Mouse (Mus musculus) brain, embryonic 18.5 days (tissue): Measurements from ENCODE around the gene Hoxc11.

Source experiments
- DNase-seq: peaks from one replicate; pipeline ENCODE4 v3.0.0-alpha.2; 2012; ENCODE audit warnings: low read depth, low spot score

Hoxc11 gene

DNA sequence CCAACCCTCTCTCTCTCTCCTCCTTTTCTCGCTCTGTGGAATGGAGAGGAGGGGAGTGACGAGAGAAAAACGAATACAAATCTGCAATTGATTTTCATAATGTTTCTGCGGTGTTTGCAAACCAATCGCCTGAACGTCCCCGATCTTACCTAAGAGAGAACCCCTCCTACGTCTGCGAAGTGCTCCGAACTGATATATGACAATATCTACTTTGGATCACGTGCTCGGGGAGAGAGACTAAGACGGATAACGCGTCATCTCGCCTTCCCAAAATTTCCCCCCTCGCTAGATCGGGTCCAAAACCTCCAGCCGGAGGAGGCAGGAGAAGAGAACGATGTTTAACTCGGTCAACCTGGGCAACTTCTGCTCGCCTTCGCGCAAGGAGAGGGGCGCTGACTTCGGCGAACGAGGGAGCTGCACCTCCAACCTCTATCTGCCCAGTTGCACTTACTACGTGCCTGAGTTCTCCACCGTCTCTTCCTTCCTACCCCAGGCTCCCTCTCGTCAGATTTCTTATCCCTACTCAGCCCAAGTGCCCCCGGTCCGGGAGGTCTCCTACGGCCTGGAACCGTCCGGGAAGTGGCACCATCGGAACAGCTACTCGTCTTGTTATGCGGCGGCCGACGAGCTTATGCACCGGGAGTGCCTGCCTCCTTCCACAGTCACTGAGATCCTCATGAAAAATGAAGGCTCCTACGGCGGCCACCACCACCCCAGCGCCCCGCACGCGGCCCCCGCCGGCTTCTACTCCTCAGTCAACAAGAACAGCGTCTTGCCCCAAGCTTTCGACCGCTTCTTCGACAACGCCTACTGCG is at the start of gene Hoxc11:
Gene Hoxc11, plus strand, starts transcription at position 236 of the 815 bp plus-strand sequence.
- no peak for DNase-seq

DNA sequence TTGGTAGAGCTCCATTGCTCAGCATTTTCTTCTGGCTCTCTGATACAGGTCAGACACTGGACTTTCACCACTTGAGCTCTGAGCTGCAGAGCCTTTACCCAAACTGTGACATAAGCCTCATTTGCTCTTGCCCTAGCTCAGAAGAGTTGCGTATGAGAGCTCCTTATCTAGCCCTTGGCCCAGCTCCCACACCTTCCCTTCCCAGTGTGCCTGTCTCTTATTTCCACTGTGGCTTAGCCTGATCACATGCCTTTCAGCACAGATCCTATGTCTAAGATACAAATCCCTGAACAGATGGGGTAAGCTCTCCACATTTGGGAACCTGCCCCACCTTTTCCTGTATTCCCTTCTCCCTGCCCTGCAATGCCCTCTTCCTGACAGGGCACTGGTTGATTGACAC is 49.3 kb upstream of the Hoxc11 start:
- DNase-seq = no peak

DNA sequence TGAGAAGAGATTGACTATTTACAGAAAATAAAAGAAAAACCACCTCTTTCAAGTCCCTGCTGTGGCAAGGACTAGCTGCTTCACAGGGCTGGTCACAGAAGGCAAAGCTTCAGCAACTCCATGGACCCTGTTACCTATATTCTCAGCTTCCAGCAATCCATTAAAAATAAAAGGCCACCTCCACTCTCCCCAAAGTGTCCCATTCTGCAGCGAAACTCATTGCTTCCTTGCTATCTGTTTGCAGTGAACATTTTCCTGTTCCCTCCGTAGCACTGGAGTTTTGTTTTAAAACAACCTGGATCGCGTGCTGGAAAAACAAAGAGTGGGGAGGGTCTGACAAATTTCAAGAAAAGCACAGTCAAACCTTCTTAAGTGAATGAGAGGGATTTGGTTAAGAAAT is 44.7 kb upstream of the Hoxc11 start:
- no peak for DNase-seq

DNA sequence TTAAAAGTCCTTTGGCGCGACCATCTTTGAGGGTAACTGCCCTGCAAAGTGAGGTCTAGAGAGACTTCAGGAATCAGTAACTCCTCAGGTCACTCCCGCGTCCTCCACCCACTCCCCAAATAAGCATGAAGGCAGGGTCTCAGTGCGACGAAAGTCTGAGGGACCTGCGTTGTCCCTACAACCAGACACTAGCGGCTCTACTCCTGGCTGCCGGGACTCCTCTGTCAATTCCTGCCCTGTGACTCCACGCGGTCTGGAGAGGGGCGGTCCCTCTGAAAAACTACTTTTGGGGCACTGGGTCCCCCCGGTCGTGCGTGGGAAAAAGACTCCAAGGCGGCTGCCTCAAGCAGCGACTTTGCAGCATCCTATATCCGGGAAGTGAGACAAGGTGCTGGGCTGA is 44.2 kb upstream of the Hoxc11 start:
- DNase-seq = no peak

DNA sequence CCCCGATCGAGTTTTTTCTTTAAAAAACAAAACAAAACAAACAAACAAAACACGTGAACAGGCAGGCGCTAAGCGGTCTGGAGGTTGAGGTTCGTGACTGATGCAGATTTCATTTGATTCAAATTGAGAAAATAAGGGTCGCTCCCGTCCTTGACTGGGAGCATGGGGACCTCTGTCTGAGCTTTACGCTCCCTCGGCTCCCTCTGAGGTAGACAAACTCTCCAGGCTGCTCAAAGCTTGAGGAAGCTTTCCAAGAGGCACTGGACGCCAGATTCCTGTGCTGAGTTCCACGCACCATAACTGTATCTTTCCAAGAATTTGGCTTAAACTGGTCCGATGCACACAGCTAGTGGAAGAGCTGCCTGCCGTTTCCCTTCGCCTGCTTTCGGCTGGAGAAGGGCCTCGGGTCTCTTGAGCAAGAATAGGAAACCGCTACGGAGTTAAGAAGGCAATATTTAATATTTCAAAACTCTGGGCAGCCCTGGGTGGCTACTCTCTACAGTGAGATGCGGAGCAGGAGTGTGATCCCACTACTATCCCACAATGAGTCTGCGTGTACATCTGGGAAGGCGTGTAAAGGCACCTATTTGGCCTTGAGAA is 43.6 kb upstream of the Hoxc11 start:
- no peak for DNase-seq

DNA sequence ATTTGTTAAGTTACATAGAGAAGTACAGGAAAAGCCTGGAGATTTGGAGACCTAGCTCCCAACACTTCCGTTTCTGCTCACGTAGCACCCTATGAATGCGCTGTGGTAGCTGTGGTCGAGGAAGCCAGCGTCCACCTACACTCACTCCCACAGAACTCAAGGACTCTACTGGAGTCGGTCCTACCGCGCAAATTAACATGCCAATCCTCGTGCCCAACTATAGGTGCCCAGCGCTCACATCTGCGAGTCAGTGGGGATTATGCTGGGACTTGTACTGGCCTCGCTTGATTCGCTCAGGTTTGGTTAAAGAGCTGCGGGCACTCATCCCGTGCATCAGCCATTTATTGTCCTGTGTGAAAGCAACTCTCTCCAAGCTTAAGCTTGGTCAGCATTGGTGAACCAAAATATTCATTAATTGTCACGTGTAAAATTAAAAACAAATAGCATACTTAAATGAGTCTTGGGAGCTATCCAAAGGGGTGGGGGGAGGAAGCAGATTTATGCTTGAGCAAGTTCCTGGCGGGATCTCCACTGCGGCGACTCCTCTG is 41.1 kb upstream of the Hoxc11 start:
- no peak for DNase-seq

DNA sequence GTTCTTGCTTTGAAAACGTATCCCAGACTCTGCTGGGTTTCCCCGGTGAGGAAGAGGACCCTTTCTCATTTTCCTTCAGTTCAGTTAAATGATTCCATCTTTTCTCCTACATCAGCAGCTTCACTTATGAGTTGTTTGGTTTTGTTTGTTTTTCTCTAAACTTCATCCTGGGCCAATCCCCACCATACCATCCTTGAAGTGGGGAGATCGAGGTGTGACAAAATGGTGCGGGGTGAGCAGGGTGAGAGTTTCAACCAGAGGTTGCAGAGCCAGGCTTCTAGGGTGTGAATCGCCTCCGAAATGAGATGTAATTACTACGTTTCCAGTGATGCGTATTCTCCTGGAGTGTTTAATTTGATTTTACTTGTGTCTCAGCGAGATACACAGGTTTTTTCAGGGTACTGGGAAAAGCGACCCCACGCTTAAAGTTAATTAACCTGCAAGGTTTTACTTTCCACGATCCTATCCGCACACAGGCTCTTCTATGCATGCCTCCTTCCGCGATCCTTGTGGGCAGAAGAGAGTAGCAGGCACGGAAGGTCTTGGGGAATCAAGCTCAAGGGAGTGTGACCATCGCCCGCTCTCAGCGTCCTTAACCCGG is 36.2 kb upstream of the Hoxc11 start:
- no peak for DNase-seq

DNA sequence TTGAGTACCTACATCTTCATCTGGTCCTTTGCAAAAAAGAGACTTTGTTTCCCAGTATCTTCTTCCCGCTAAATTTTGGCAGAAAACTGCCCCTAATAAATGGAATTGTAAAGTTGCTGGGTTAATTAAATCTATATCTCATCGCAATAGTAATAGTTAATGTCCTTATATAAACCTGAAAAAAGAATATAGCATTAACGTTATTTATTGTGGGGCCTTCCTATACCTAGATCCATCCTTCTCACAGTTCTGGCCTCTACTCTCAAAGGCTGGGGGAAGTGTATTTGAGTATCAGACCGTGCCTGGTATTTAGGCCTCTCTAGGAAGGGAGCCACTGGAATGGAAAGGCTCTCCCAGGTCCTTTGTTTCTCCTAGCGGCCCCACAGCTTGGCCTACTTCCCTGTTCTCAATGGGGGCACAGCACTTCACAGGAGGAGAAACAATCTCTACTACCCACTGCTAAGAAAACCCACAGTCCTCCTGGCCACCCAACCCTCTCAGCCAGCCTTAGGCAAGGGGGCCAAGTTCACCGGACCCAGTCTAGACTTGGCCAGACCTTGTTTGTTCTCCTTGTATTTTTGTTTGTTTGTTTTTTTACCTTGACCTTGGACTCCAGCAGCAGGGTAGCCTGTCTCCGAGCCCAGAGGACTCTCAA is 35.5 kb upstream of the Hoxc11 start:
- DNase-seq = no peak

DNA sequence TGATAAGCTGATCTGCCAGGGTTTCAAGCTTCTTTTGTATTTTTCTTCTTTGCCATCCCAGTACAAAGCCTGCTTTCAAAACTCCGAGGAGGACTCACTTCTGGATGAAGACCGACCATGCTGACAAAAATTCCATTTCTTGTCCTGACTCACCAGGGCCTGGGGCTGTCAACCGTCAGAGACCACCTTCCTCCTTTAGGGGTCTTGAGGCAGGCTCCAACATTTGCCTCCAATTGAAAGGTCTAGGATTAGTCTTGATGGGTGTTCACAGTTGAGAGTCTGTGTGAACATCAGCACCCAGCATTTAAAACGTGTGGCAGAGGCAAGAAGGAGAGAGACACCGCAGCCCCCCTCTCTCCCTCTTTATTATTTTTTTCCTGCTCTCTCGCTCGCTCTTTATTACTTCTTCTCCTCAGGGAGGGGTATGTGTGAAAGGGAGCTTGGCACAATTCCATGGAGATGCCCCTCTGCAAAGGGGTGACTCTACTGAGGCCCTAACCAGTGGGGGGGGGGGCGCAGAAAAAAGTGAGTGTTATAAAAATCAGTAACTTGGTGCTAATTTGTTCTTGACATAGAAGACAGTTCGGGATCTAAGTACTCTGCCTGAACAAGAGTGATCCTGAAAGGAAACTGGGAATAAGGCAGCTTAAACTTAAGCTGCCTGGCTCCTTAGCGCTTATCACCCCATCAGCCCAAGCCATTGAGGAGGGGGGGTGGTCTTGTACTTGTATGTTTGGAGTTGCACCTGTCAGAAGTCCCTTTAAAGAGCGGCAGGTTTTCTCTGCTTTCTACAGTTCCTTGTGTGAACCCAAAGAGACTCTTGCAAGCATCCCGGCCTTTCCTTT is 34.7 kb upstream of the Hoxc11 start:
- no peak for DNase-seq

DNA sequence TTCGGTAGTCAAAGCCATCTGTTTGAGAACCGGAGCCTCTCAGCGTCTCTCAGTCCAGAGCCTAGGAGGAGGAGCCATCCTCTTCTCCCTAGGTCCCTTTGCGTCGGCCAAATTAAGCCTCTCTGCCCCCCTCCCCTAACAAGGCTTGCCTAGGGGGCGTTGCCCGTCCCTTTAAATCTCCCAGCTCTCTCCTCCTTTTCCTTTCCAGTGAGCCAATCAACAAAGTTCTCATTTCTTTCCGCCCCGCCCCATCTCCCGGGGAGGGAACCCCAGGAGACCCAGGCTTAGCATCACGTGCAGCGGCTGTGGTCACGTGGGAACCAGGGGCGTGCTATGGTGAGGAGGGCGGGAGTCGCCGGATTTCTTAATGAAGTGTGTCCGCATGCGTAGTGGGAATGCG is 33.6 kb upstream of the Hoxc11 start:
- DNase-seq = no peak

DNA sequence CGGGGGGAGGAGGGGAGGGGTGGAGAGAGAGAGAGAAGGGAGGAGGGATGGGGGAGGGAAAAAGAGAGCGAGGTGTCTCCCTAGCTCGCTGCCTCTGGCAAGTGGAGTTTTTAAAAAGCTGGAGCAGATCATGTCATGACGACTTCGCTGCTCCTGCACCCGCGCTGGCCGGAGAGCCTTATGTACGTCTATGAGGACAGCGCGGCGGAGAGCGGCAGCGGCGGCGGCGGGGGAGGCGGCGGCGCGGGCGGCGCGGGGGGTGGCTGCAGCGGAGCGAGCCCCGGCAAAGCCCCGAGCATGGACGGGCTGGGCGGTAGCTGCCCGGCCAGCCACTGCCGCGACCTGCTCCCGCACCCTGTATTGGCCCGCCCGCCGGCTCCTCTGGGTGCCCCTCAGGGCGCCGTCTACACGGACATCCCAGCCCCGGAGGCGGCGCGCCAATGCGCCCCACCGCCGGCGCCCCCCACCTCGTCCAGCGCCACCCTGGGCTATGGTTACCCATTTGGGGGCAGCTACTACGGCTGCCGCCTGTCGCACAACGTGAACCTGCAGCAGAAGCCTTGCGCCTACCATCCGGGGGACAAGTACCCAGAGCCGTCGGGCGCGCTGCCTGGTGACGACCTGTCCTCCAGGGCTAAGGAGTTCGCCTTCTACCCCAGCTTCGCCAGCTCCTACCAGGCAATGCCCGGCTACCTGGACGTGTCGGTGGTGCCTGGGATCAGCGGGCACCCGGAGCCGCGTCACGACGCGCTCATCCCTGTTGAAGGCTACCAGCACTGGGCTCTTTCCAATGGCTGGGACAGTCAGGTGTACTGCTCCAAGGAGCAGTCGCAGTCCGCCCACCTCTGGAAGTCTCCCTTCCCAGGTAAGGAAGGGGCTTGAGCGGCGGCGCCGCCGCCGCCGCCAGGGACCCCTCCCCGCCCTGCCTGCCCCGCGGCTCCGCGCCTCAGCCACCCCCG is 32.9 kb upstream of the Hoxc11 start, which contains the start of gene Hoxc13:
Gene Hoxc13, plus strand, starts transcription at position 51 of the 959 bp plus-strand sequence.
- DNase-seq = no peak

DNA sequence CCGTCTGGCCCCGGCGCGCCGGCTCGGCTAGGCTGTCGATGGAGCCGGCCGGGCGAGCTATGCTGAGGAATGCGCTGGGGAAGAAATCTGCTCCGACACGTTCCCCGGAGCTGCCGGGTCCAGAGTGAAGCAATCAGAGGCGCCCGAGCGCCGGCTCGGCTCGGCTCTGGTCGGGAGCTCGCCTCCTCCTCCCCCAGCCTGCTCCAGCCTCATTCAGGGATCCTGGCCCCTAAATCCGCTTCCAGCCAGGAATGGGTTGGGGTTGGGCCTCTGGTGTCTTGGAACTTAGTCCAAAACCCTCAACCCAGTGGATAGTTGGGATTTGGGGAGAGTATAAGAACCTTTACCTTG is 32.2 kb upstream of the Hoxc11 start:
- DNase-seq = no peak

DNA sequence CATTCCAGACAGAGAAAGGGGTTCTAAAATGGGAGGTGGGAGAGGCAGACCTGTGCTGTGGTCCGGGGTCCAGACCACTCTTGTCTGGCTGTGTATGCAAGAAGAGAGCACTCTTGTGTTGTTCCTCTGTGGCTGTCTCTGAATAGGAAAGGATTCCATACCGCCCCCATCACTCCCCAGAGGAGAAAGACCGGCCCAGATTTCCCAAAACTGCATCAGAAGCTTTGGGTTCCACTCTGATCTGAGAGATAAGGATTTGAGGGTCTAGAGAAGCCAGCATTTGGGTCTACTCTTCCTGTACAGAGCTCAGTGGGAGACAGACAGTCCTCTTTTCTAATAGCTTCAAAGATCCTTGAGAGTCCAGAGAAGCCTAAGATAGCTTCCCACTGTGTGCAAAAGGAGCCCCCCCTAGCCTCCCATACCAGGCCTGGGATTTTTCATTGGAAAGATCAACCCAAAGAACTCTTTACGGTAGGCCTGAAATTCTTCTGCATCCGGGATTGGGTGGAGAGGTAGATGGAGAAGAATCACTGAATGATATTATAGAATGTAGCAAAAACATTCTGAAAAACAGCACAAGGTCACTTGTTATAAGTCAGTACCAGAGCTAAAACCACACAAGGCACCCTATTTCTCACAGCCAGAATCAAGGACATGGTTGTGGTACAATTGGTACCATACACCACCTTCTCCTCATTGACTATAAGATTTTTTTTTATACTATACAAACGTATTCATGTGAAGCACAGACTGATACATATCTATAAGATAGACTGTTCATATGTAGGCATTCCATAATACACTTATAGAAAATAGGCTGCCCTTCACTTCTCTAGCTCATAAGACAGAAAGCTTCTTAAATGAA is 31.4 kb upstream of the Hoxc11 start:
- no peak for DNase-seq

DNA sequence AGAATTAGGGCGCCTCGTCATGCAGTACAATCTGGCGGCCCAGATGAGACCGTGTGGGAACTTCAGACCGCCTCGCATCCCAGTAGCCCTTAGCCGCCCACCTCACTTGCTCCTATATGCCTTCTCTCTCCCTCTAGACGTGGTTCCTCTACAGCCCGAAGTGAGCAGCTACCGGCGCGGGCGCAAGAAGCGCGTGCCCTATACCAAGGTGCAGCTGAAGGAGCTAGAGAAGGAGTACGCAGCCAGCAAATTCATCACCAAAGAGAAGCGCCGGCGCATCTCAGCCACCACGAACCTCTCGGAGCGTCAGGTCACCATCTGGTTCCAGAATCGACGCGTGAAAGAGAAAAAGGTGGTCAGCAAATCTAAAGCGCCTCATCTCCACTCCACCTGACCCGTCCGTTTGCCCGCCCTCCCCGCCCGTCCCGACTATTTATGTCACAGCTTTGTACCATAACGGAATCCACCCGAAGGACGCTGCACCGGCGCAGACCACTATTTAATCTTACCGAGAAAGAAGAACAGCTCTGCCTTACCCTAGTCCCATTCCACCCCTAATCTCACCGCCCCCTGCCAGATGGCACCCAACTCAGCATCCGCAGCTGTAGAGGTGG is 27.1 kb upstream of the Hoxc11 start:
- no peak for DNase-seq

DNA sequence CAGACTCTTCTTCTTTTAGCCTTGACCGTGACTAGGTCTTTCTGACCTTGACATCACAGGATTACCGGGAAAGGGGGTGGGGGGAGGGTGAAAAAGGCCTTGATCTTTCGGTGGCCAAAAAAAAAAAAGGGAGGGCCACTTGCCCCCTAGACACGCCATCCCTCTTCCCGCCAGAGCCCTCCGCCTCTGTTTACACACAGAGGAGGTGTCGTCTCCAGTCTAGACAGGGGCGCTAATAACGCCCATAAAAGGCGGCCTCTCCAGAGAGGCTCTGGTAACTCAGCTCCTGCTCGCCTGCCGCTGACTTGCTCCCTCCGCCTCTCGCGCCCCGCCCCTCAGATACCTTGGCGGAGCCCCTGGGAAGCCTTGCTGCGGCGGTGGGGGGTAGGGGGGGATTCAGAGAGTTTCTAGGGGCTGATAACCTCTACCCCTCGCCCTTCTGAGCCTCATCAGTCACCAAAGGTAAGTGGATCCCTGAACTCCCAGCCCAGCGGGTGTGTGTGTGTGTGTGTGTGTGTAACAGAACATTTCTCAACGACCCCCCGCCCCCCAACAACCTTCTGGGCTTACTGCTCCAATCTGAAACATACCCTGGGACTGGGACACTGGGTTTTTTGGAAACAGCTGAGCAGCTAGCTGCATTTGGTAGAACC is 22.4 kb upstream of the Hoxc11 start:
- no peak for DNase-seq

DNA sequence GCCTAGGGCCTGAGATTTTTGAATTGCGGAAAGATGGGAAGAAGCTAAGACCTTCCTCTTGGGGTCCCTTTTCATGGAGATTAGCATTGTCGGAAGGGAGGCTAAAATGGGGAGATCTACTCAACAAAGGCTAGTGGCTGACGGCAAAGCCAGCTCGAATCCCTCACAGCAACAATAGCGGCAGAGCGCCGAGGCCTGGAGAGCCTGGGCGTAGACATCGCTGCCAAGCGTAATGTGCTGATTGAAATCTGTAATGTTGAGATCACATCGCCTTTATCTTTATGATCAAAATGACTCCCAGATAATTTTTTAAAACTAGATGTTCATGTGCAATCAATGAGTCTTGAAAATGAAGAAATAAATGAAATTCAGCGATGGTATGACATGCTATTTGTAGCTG is 19.8 kb upstream of the Hoxc11 start:
- no peak for DNase-seq

DNA sequence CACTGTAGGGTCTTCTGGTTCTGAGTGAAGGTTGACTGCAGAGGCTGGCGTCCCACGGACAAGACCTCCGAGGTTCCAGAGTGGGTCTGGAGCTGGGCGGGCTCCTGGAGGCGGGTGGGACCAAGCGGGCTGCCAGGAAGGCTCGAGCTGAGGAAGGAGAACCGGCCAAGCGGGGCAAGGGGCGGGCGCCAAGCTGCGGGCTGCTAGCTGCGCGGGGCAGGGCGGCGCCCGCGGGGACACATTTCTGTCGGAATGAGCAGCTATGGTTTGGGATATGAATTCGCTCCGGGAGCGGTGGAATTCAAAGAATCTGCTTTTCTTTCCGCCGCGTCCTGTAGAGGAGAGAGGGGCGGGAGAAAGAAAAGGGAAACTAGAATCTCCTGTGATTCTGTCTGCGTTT is 19.3 kb upstream of the Hoxc11 start:
- DNase-seq = no peak

DNA sequence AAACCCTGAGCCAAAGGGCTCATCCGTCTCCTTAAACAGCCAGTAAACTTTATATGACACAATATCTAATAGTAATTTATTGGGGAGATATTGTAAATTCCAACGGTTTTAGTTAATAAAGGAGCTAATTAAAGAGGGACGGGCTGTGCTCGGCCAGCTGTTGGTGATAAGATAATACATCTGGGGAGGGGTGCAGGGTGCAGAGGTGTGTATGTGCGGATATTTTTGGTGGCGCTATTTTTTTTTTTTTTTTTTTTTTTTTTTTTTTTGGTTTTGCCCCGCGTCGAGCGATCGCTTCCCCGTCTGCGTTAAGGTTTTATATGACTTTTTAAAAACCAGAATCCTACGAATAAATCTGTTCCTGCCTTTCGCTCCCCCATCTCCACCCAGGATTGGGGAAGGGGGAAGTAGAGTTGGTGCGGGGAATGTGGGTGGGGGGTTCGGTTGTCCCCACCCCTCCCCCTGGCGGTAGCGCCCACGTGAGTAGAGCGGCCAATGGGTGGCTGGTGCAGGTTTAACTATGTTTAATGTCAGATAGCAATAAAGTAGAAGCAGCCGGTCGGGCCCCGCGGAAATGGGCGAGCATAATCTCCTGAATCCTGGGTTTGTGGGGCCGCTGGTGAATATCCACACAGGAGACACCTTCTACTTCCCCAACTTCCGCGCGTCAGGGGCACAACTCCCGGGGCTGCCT is 17.8 kb upstream of the Hoxc11 start, which contains the start of gene Hoxc12:
Gene Hoxc12, plus strand, starts transcription at position 479 of the 694 bp plus-strand sequence.
- DNase-seq = no peak
